Mouse (Mus musculus): Measurements from ENCODE around the gene Gm10337.
A peak's percentile ranks its signal among the peaks of the same experiment; 100 is the strongest.

GRCm38 (mm10) chr15:102516728-102517404, 13.3 kb downstream of the Gm10337 start, which contains the start of gene Map3k12:
- TF ChIP-seq CTCF (IDR thresholded peaks at IDR 0.05; ENCODE audit: borderline replicate concordance, insufficient read depth, low read length) (no peak), POLR2A (IDR thresholded peaks at IDR 0.05; ENCODE audit: low read depth, low read length) (peak; percentile 63)

Measured in embryonic fibroblast, embryonic 13.5 days (primary cell).